Mouse (Mus musculus) cortical plate, adult 2 months (tissue): Measurements from ENCODE around the gene Sox2. TPM values are rescaled to one million over a fixed set of nuclear protein-coding genes. Genes with fewer than 3 reads are reported as not detected.

Source experiments
- H3K27ac ChIP-seq: fragments of 200-500 bp; 2 replicates; pipeline ENCODE4 v1.5.1; 2012; ENCODE audit warnings: low read length, control low read depth, inconsistent platforms; ENCODE audit not compliant: insufficient read depth
- H3K4me1 ChIP-seq: fragments of 200-500 bp; 2 replicates; pipeline ENCODE4 v1.6.1; 2011; ENCODE audit warnings: low read length; ENCODE audit not compliant: control insufficient read depth, insufficient read depth
- H3K4me3 ChIP-seq: fragments of 200-500 bp; 2 replicates; pipeline ENCODE4 v1.5.1; 2011; ENCODE audit warnings: mild to moderate bottlenecking, low read length, control low read depth; ENCODE audit not compliant: insufficient read depth
- CTCF ChIP-seq: fragments of 200-500 bp; IDR thresholded peaks from 2 replicates; pipeline ENCODE4 v1.5.1; 2011; ENCODE audit warnings: mild to moderate bottlenecking, control low read depth, low read length; ENCODE audit not compliant: insufficient read depth; ENCODE audit errors: extremely low read depth
- POLR2A ChIP-seq: fragments of 200-500 bp; IDR thresholded peaks from 2 replicates; pipeline ENCODE4 v1.6.1; 2011; ENCODE audit warnings: mild to moderate bottlenecking, low read length, control low read depth; ENCODE audit not compliant: insufficient read depth; ENCODE audit errors: extremely low read depth
- polyA plus RNA-seq: library from polyadenylated mRNA; depleted of rRNA; stranded (reverse); fragments of >200 nt; gene quantifications from 2 replicates; pipeline ENCODE4 v1.2.3, GENCODE M21; 2012; rRNA removed

Sox2 gene
- 27.0 and 30.5 TPM in 2 replicates for polyA plus RNA-seq

GRCm38 (mm10) chr3:34649726-34650620 is at the start of gene Sox2:
Gene Sox2, plus strand, starts transcription at chr3:34650405.
- peak within 1 kb of the TSS; percentile 69 for H3K4me3 ChIP-seq
- H3K27ac ChIP-seq: peak within 1 kb of the TSS; percentile 83
- peaks cover 2% of the 10 kb centered on the region; the same call in 1 of the 2 replicates for H3K4me1 ChIP-seq
- TF ChIP-seq CTCF: no peak
- TF ChIP-seq POLR2A: peak; percentile 37; the same call in 1 of the 2 replicates

- TF ChIP-seq CTCF (no peak), POLR2A (no peak)
- Histone ChIP-seq H3K27ac (no peak overlapping the region), H3K4me1 (no peaks in the 10 kb centered on the region), H3K4me3 (no peak overlapping the region)
These were observed 49.1 kb upstream of the Sox2 start for GRCm38 (mm10) chr3:34601116-34601515.

GRCm38 (mm10) chr3:34614107-34614506 is 36.1 kb upstream of the Sox2 start:
- TF ChIP-seq CTCF: no peak
- no peak for TF ChIP-seq POLR2A
- Histone ChIP-seq H3K27ac (no peak overlapping the region), H3K4me1 (no peaks in the 10 kb centered on the region), H3K4me3 (no peak overlapping the region)

GRCm38 (mm10) chr3:34615526-34615925 is 34.7 kb upstream of the Sox2 start:
- Histone ChIP-seq H3K4me3 (no peak overlapping the region), H3K27ac (no peak overlapping the region), H3K4me1 (no peaks in the 10 kb centered on the region)
- no peak for TF ChIP-seq POLR2A
- no peak for TF ChIP-seq CTCF

GRCm38 (mm10) chr3:34618934-34619333 is 31.3 kb upstream of the Sox2 start:
- Histone ChIP-seq H3K4me1 (no peaks in the 10 kb centered on the region), H3K27ac (no peak overlapping the region), H3K4me3 (no peak overlapping the region)
- TF ChIP-seq POLR2A (no peak), CTCF (no peak)

GRCm38 (mm10) chr3:34620121-34620520 is 30.1 kb upstream of the Sox2 start:
- H3K4me1 ChIP-seq: no peaks in the 10 kb centered on the region
- TF ChIP-seq POLR2A (no peak), CTCF (no peak)
- H3K4me3 ChIP-seq: no peak overlapping the region
- H3K27ac ChIP-seq: no peak overlapping the region

GRCm38 (mm10) chr3:34624721-34625270 is 25.4 kb upstream of the Sox2 start:
- TF ChIP-seq POLR2A (no peak), CTCF (no peak)
- H3K27ac ChIP-seq: no peak overlapping the region
- H3K4me1 ChIP-seq: no peaks in the 10 kb centered on the region
- H3K4me3 ChIP-seq: no peak overlapping the region

GRCm38 (mm10) chr3:34626521-34626920 is 23.7 kb upstream of the Sox2 start:
- no peak for TF ChIP-seq CTCF
- TF ChIP-seq POLR2A: no peak
- Histone ChIP-seq H3K27ac (no peak overlapping the region), H3K4me1 (no peaks in the 10 kb centered on the region), H3K4me3 (no peak overlapping the region)

- Histone ChIP-seq H3K4me3 (no peak overlapping the region), H3K27ac (no peak overlapping the region), H3K4me1 (no peaks in the 10 kb centered on the region)
- no peak for TF ChIP-seq CTCF
- TF ChIP-seq POLR2A: no peak
These were observed 20.2 kb upstream of the Sox2 start for GRCm38 (mm10) chr3:34630031-34630430.

GRCm38 (mm10) chr3:34630736-34631135 is 19.5 kb upstream of the Sox2 start:
- H3K4me1 ChIP-seq: no peaks in the 10 kb centered on the region
- TF ChIP-seq CTCF (no peak), POLR2A (no peak)
- no peak overlapping the region for H3K4me3 ChIP-seq
- H3K27ac ChIP-seq: no peak overlapping the region
